Mouse (Mus musculus) olfactory bulb, adult 2 months (tissue): ENCODE results near the gene Zfp119a. TPM values are rescaled to one million over a fixed set of nuclear protein-coding genes. Genes with fewer than 3 reads are reported as not detected.

ENCODE experiments used
- H3K27ac ChIP-seq: fragments of 200-500 bp; 2 replicates; pipeline ENCODE4 v1.5.1; 2012; ENCODE audit warnings: low read depth, low read length; ENCODE audit not compliant: insufficient read depth
- H3K4me1 ChIP-seq: fragments of 200-500 bp; 2 replicates; pipeline ENCODE4 v1.6.1; 2012; ENCODE audit warnings: low read length; ENCODE audit not compliant: control insufficient read depth, insufficient read depth
- H3K4me3 ChIP-seq: fragments of 200-500 bp; 2 replicates; pipeline ENCODE4 v1.5.1; 2012; ENCODE audit warnings: mild to moderate bottlenecking, low read depth, low read length, moderate library complexity; ENCODE audit not compliant: insufficient read depth
- CTCF ChIP-seq: fragments of 200-500 bp; IDR thresholded peaks from 2 replicates; pipeline ENCODE4 v1.5.1; 2012; ENCODE audit warnings: low read depth, mild to moderate bottlenecking, low read length, moderate library complexity; ENCODE audit not compliant: insufficient read depth
- POLR2A ChIP-seq: fragments of 200-500 bp; IDR thresholded peaks from 2 replicates; pipeline ENCODE4 v1.6.1; 2012; ENCODE audit warnings: mild to moderate bottlenecking, low read depth, low read length, moderate library complexity; ENCODE audit not compliant: insufficient read depth
- WGBS: fragments of 180-500 bp; shearing (Covaris S2); methylation state at CpG from one replicate; pipeline ENCODE4 v1.1.7; 2018; 5-methylcytosine and 5-hydroxymethylcytosine counted together
- polyA plus RNA-seq: library from polyadenylated mRNA; stranded (reverse); fragments of >200 nt; gene quantifications from 2 replicates; pipeline ENCODE4 v1.2.4, GENCODE M21; 2012; ENCODE audit warnings: low replicate concordance; ENCODE audit not compliant: missing spikeins, insufficient read depth, insufficient read length

Gene Zfp119a
- polyA plus RNA-seq, 1 experiment: not detected

DNA sequence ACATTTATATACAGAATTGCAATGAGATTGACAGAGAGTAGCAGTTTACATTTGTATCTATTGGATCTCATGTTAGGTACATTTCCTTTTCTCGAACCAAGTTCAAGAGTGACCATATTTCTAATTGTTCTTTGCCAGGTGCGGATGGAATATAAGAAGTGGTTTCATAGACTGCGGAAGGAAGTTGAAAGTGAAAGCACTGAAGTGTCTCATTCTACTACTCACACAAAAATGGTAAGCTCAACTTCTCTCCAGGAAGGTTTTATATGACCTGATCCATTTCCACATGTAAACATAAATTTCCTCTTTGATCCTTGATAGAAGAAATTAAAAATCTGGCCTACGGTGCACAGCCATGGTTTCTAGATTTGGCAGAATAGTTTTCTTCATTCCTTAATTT, 35.7 kb downstream of the Zfp119a start:
- Histone ChIP-seq H3K4me3 (no peak overlapping the region), H3K4me1 (no peaks in the 10 kb centered on the region), H3K27ac (no peak overlapping the region)
- TF ChIP-seq POLR2A: no peak
- no peak for TF ChIP-seq CTCF
- 93% methylated on average over 4 of the region's 4 CpGs for WGBS

DNA sequence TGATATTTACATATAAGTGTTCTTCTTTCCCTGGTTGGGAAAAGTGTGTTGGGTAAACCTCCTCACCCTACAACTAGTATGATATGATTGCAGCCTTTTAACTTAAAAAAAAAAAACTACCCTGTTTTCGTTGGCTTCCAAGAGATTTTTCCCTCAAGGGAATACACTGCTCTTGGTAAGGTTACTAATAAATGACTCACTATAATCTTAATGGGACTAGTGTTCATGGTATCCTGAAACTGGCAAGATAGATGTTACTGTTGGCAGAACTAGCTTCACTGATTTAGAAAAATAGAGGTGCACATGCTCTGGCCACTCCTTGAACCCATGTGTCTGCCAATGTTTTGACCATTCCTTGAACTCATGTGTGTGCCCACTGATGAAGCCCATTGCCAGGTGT, 57.2 kb downstream of the Zfp119a start:
- TF ChIP-seq POLR2A (no peak), CTCF (no peak)
- Histone ChIP-seq H3K27ac (no peak overlapping the region), H3K4me3 (no peak overlapping the region), H3K4me1 (no peaks in the 10 kb centered on the region)
- WGBS: 77% methylated on average over 1 of the region's 1 CpGs

DNA sequence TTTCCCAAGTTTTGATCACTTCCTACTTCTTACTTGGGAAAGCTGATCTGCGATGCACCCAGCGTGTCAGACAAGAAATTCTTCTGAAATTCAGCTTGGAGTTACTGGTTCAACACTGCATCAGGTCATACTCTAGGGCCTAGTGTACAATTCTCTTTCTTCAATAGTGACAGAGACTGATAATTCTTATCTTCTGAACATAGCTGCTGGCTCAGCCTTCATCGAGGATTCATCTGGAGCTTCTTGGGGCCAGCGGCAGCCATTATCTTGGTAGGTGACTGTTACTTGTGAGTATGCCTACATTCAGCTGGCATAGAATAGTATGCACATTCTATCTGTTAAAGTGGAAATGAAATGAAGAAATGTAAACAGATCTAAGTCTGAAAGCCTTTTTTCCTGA, 61.9 kb downstream of the Zfp119a start:
- TF ChIP-seq POLR2A (no peak), CTCF (no peak)
- Histone ChIP-seq H3K27ac (no peak overlapping the region), H3K4me1 (no peaks in the 10 kb centered on the region), H3K4me3 (no peak overlapping the region)
- WGBS: 91% methylated on average over 4 of the region's 4 CpGs

Other genes with a start within 250 kb of the Zfp119a start
- gene Pot1b, start 166.3 kb downstream of the Zfp119a start, polyA plus RNA-seq: not detected in 2 replicates
- not detected in 2 replicates for gene Adgre4, start 128.9 kb downstream of the Zfp119a start, polyA plus RNA-seq
- gene Zfp959, start 13.2 kb upstream of the Zfp119a start, polyA plus RNA-seq: not detected in 2 replicates
- gene Zfp119b, start 70.6 kb upstream of the Zfp119a start, polyA plus RNA-seq: not detected in 2 replicates
- not detected in 2 replicates for gene Ebi3, start 73.7 kb upstream of the Zfp119a start, polyA plus RNA-seq
- gene Yju2, start 80.2 kb upstream of the Zfp119a start, polyA plus RNA-seq: not detected in 2 replicates
- not detected in 2 replicates for gene Shd, start 91.5 kb upstream of the Zfp119a start, polyA plus RNA-seq
- not detected in 2 replicates for gene Fsd1, start 107.6 kb upstream of the Zfp119a start, polyA plus RNA-seq
- gene Stap2, start 126.7 kb upstream of the Zfp119a start, polyA plus RNA-seq: not detected in 2 replicates
- gene Mpnd, start 126.8 kb upstream of the Zfp119a start, polyA plus RNA-seq: not detected in 2 replicates
- not detected in 2 replicates for gene Sh3gl1, start 157.7 kb upstream of the Zfp119a start, polyA plus RNA-seq
- gene Chaf1a, start 161.5 kb upstream of the Zfp119a start, polyA plus RNA-seq: not detected in 2 replicates
- gene Ubxn6, start 196.1 kb upstream of the Zfp119a start, polyA plus RNA-seq: not detected in 2 replicates
- gene Hdgfl2, start 200.7 kb upstream of the Zfp119a start, polyA plus RNA-seq: 483 TPM in 1 of 2 replicates, not detected in the other
- not detected in 2 replicates for gene Plin4, start 230.9 kb upstream of the Zfp119a start, polyA plus RNA-seq
- gene Plin5, start 238.7 kb upstream of the Zfp119a start, polyA plus RNA-seq: not detected in 2 replicates
- not detected in 2 replicates for gene Lrg1, start 243.1 kb upstream of the Zfp119a start, polyA plus RNA-seq